19 mouse cellular contexts compared by ENCODE assay signal in the genomic region with DNA sequence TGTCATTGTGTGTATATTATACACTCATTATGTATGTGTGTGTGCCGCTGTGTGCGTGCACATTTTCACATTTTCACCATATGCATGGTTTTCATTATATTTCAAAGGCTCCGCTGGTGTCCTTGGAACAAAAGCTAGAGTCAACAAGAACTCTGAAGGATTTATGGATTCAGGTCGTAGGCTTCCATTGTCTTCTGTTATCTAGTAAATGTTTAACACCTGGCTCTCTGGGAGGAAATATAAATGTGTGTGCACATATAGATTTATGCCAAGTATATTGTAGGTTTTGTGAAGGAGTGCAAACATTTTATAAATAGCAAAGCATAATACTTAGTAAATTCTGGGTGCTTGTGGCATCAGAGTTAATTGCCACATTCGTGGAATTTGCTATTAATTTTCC.
"Had no signal": no experiment of that assay in that cellular context is flagged by ENCODE, and none has a peak within 500 bp of the region (broad histone marks: within the 10 kb centered on the region; RNA-seq: fewer than 3 reads in every experiment).

No protein-coding gene starts in this region.

- H3K36me3 ChIP-seq: midbrain, embryonic 12.5 days; neural tube, embryonic 13.5 days; neural tube, embryonic 15.5 days had no signal

- ATAC-seq: midbrain, embryonic 16.5 days had no signal

- H3K27ac ChIP-seq: midbrain, embryonic 10.5 days; midbrain, embryonic 12.5 days; neural tube, embryonic 13.5 days; neural tube, embryonic 15.5 days had no signal

- H3K4me2 ChIP-seq: lung, embryonic 14.5 days; midbrain, embryonic 12.5 days; neural tube, embryonic 13.5 days; neural tube, embryonic 15.5 days had no signal

- DNase-seq: lung, adult 18-20 months; lung, embryonic 14.5 days; lung, postnatal 10 days; lung, postnatal 4 days; midbrain, embryonic 14.5 days; retina, postnatal 1 day; right cerebral cortex, adult 18-20 months; right cerebral cortex, postnatal 25 days; right cerebral cortex, postnatal 4 days; spleen, adult 18-20 months; thymus, adult 18-20 months; thymus, postnatal 14 days; thymus, postnatal 4 days had no signal

- H3K4me3 ChIP-seq: midbrain, embryonic 10.5 days; midbrain, embryonic 12.5 days; myocyte; neural tube, embryonic 13.5 days; neural tube, embryonic 15.5 days had no signal

- H3K27me3 ChIP-seq: midbrain, embryonic 12.5 days; neural tube, embryonic 13.5 days; neural tube, embryonic 15.5 days had no signal

- H3K9ac ChIP-seq: lung, embryonic 14.5 days; midbrain, embryonic 12.5 days; neural tube, embryonic 13.5 days; neural tube, embryonic 15.5 days had no signal

- H3K9me3 ChIP-seq: midbrain, embryonic 10.5 days; midbrain, embryonic 12.5 days; neural tube, embryonic 13.5 days; neural tube, embryonic 15.5 days had no signal
